Mouse (Mus musculus) thymus, postnatal 10 days (tissue): ENCODE measurements around the gene Bex6.
"Not testable (repeated sequence)": the region's sequence is repeated elsewhere in the genome, so short reads cannot be mapped to it uniquely, and the experiment has no call there.

Experiments used
- DNase-seq, 2 experiments: peaks; one replicate each; pipeline ENCODE4 v3.0.0; 2021; ENCODE audit warnings: low spot score in 2 of 2

The Bex6 gene

GRCm38 (mm10) chr16:32174340-32175005 lies 5.2 kb upstream of the Bex6 start:
- peak; percentile 51 to 60 for DNase-seq

- peak in 1 of 2 experiments; percentile 42 for DNase-seq
Measured at GRCm38 (mm10) chr16:32175029-32175428, 4.6 kb upstream of the Bex6 start.

- DNase-seq, result peak; percentile 63 to 72
Measured at GRCm38 (mm10) chr16:32176896-32177686, 2.5 kb upstream of the Bex6 start.

- DNase-seq, result no peak
Measured at GRCm38 (mm10) chr16:32186056-32186455, 6.4 kb downstream of the Bex6 start.

- no peak for DNase-seq
Measured at GRCm38 (mm10) chr16:32189109-32189508, 9.5 kb downstream of the Bex6 start.

GRCm38 (mm10) chr16:32190011-32190441 lies 10.4 kb downstream of the Bex6 start:
- no peak for DNase-seq

GRCm38 (mm10) chr16:32200256-32201003 lies 20.8 kb downstream of the Bex6 start:
- DNase-seq, result peak; percentile 32 to 43

GRCm38 (mm10) chr16:32201004-32201325 lies 21.3 kb downstream of the Bex6 start:
- DNase-seq, result no peak

GRCm38 (mm10) chr16:32202681-32203080 lies 23.1 kb downstream of the Bex6 start:
- DNase-seq, result peak; percentile 90 to 98

GRCm38 (mm10) chr16:32204902-32205301 lies 25.3 kb downstream of the Bex6 start:
- no peak for DNase-seq

GRCm38 (mm10) chr16:32214156-32214555 lies 34.5 kb downstream of the Bex6 start:
- no peak for DNase-seq

GRCm38 (mm10) chr16:32214804-32215576 lies 35.4 kb downstream of the Bex6 start:
- DNase-seq, result no peak

GRCm38 (mm10) chr16:32221803-32222202 lies 42.2 kb downstream of the Bex6 start:
- no peak for DNase-seq

GRCm38 (mm10) chr16:32222399-32222798 lies 42.8 kb downstream of the Bex6 start:
- no peak for DNase-seq

- DNase-seq, result not testable (repeated sequence)
Measured at GRCm38 (mm10) chr16:32232050-32232449, 52.4 kb downstream of the Bex6 start.
